ENCODE assay signal across 12 mouse cellular contexts in genomic region chr4:151089270-151089669, GRCm38 (mm10). TPM values are rescaled to one million over a fixed set of nuclear protein-coding genes. Genes with fewer than 3 reads are reported as not detected.
DNase-seq lines count a peak whose midpoint lies in the region; ATAC-seq and TF ChIP-seq lines count a peak whose summit lies in the region.
"Had no signal": no experiment of that assay in that cellular context is flagged by ENCODE, and none has a peak within 500 bp of the region (broad histone marks: within the 10 kb centered on the region; RNA-seq: fewer than 3 reads in every experiment).

Gene Gm13090, plus strand, starts transcription at chr4:151089570.

- H3K27me3 ChIP-seq in hindbrain, embryonic 12.5 days, result no peaks in the 10 kb centered on the region
- no peaks in the 10 kb centered on the region for H3K27me3 ChIP-seq in hindbrain, embryonic 10.5 days (ENCODE audit: insufficient read depth, poor library complexity, severe bottlenecking)
- no peaks in the 10 kb centered on the region for H3K27me3 ChIP-seq in ES-Bruce4 (ENCODE audit: control insufficient read depth, insufficient read depth, low read length, poor library complexity, severe bottlenecking)
- no peaks in the 10 kb centered on the region for H3K27me3 ChIP-seq in forebrain, embryonic 16.5 days (replicated peaks; ENCODE audit: control insufficient read depth, insufficient read depth, low read length)
- H3K27me3 ChIP-seq: kidney, embryonic 15.5 days; lung, embryonic 15.5 days had no signal

- no peak for TF ChIP-seq EP300 in ES-Bruce4 (IDR thresholded peaks at IDR 0.05; ENCODE audit: insufficient read depth, low read depth, low read length)

- no peaks in the 10 kb centered on the region for H3K9me3 ChIP-seq in hindbrain, embryonic 12.5 days (replicated peaks)
- H3K9me3 ChIP-seq in hindbrain, embryonic 10.5 days, result no peaks in the 10 kb centered on the region
- H3K9me3 ChIP-seq in ES-Bruce4 (replicated peaks; ENCODE audit: control insufficient read depth, insufficient read depth, low read length, poor library complexity, severe bottlenecking), result no peaks in the 10 kb centered on the region
- no peaks in the 10 kb centered on the region for H3K9me3 ChIP-seq in forebrain, embryonic 16.5 days (ENCODE audit: control insufficient read depth, low read length)
- H3K9me3 ChIP-seq: kidney, embryonic 15.5 days; lung, embryonic 15.5 days had no signal

- no peak for DNase-seq in frontal cortex, postnatal 36 days (ENCODE audit: low spot score in 2 of 2)
- DNase-seq in hindbrain, embryonic 10.5 days (ENCODE audit: low spot score), result no peak
- no peak for DNase-seq in B cell, adult 2 months
- DNase-seq: gastrocnemius, postnatal 10 days had no signal

- no peak within 1 kb of the TSS for H3K27ac ChIP-seq in hindbrain, embryonic 12.5 days
- H3K27ac ChIP-seq in hindbrain, embryonic 10.5 days, result no peak within 1 kb of the TSS
- no peak within 1 kb of the TSS for H3K27ac ChIP-seq in ES-Bruce4 (ENCODE audit: insufficient read depth, low read length)
- H3K27ac ChIP-seq in forebrain, embryonic 16.5 days (ENCODE audit: low read length), result peak within 1 kb of the TSS; percentile 46; the same call in 1 of the 2 replicates
- H3K27ac ChIP-seq: kidney, embryonic 15.5 days; lung, embryonic 15.5 days had no signal

- WGBS in hindbrain, embryonic 12.5 days, result 96% methylated on average over 7 of the region's 7 CpGs
- 96% methylated on average over 7 of the region's 7 CpGs for WGBS in hindbrain, embryonic 10.5 days
- 84% methylated on average over 7 of the region's 7 CpGs for WGBS in forebrain, embryonic 16.5 days

- peak; percentile 50 for ATAC-seq in frontal cortex, adult (ENCODE audit: low TSS enrichment)
- no peak for ATAC-seq in hindbrain, embryonic 12.5 days (ENCODE audit: low FRiP score)
- no peak for ATAC-seq in forebrain, embryonic 16.5 days
- ATAC-seq: inflammation-experienced regulatory T-cells, adult 6 months had no signal

- no peak within 1 kb of the TSS for H3K4me3 ChIP-seq in hindbrain, embryonic 12.5 days
- H3K4me3 ChIP-seq in hindbrain, embryonic 10.5 days, result no peak within 1 kb of the TSS
- H3K4me3 ChIP-seq in ES-Bruce4 (ENCODE audit: low read depth, low read length), result peak within 1 kb of the TSS; percentile 12; the same call in 1 of the 2 replicates
- H3K4me3 ChIP-seq in forebrain, embryonic 16.5 days (replicated peaks; ENCODE audit: low read length), result no peak within 1 kb of the TSS
- H3K4me3 ChIP-seq: kidney, embryonic 15.5 days; lung, embryonic 15.5 days had no signal

- no peak for TF ChIP-seq POLR2A in ES-Bruce4 (IDR thresholded peaks at IDR 0.05; ENCODE audit: insufficient read depth, low read length)

- H3K4me2 ChIP-seq in hindbrain, embryonic 12.5 days (replicated peaks), result no peak within 1 kb of the TSS
- no peak within 1 kb of the TSS for H3K4me2 ChIP-seq in forebrain, embryonic 16.5 days (ENCODE audit: low read length)
- H3K4me2 ChIP-seq: kidney, embryonic 15.5 days; lung, embryonic 15.5 days had no signal

- H3K36me3 ChIP-seq in hindbrain, embryonic 12.5 days, result peaks cover 49% of the 10 kb centered on the region
- peaks cover 61% of the 10 kb centered on the region for H3K36me3 ChIP-seq in hindbrain, embryonic 10.5 days
- no peaks in the 10 kb centered on the region for H3K36me3 ChIP-seq in ES-Bruce4 (ENCODE audit: control insufficient read depth, insufficient read depth, low read length, poor library complexity, severe bottlenecking)
- peaks cover 13% of the 10 kb centered on the region for H3K36me3 ChIP-seq in forebrain, embryonic 16.5 days (ENCODE audit: control insufficient read depth, insufficient read depth)
- H3K36me3 ChIP-seq: lung, embryonic 15.5 days had no signal

- no peak for TF ChIP-seq CTCF in ES-Bruce4 (IDR thresholded peaks at IDR 0.05; ENCODE audit: low read depth, low read length)

- peaks cover 9% of the 10 kb centered on the region for H3K4me1 ChIP-seq in hindbrain, embryonic 12.5 days
- peaks cover 8% of the 10 kb centered on the region for H3K4me1 ChIP-seq in hindbrain, embryonic 10.5 days (replicated peaks)
- H3K4me1 ChIP-seq in ES-Bruce4 (ENCODE audit: control insufficient read depth, insufficient read depth, low read length), result no peaks in the 10 kb centered on the region
- peaks cover 22% of the 10 kb centered on the region for H3K4me1 ChIP-seq in forebrain, embryonic 16.5 days (replicated peaks; ENCODE audit: control insufficient read depth, insufficient read depth, low read length)
- H3K4me1 ChIP-seq: lung, embryonic 15.5 days had no signal

- peak within 1 kb of the TSS; percentile 23; the same call in 1 of the 2 replicates for H3K9ac ChIP-seq in hindbrain, embryonic 12.5 days
- no peak within 1 kb of the TSS for H3K9ac ChIP-seq in ES-Bruce4 (ENCODE audit: low read depth, poor library complexity, severe bottlenecking)
- no peak within 1 kb of the TSS for H3K9ac ChIP-seq in forebrain, embryonic 16.5 days (replicated peaks; ENCODE audit: low read depth, low read length)
- H3K9ac ChIP-seq: kidney, embryonic 15.5 days; lung, embryonic 15.5 days had no signal

RNA-seq across cellular contexts. Expression of gene Gm13090, which starts in this region (rescaled TPM):
- not detected in 2 replicates for polyA plus RNA-seq in hindbrain, embryonic 12.5 days (2016; fragmentation: Nextera tagmentation; extraction: Ambion mirVana)
- polyA plus RNA-seq in hindbrain, embryonic 10.5 days (2016; fragmentation: Nextera tagmentation; extraction: Ambion mirVana), result not detected in 2 replicates
- polyA plus RNA-seq in ES-Bruce4 (2011; ENCODE audit: insufficient read depth, insufficient read length, low read depth, missing spikeins), result not detected in 2 replicates
- 0.39 TPM in 1 of 2 replicates, not detected in the other for polyA plus RNA-seq in forebrain, embryonic 16.5 days (2015; fragmentation: Nextera tagmentation; extraction: Ambion mirVana)
- polyA plus RNA-seq: inflammation-experienced regulatory T-cells, adult 6 months; kidney, embryonic 15.5 days; liver, adult 2 months; lung, embryonic 15.5 days had no signal
